Mouse (Mus musculus): ENCODE data around the gene Clic3. TPM values are rescaled to one million over a fixed set of nuclear protein-coding genes. Genes with fewer than 3 reads are reported as not detected.
A peak's percentile ranks its signal among the peaks of the same experiment; 100 is the strongest.

The Clic3 gene
- total RNA-seq, 2 experiments from 2014 or later = 0.47 to 0.73 TPM

- DNase-seq (ENCODE audit: extremely low spot score in 1 of 2, low spot score in 1 of 2) = no peak
Observed at GRCm38 (mm10) chr2:25436286-25436820, 20.3 kb upstream of the Clic3 start.

GRCm38 (mm10) chr2:25441067-25441466 is 15.6 kb upstream of the Clic3 start:
- DNase-seq (ENCODE audit: extremely low spot score in 1 of 2, low spot score in 1 of 2) = no peak

- no peak for DNase-seq (ENCODE audit: extremely low spot score in 1 of 2, low spot score in 1 of 2)
Observed at GRCm38 (mm10) chr2:25442682-25443081, 14.0 kb upstream of the Clic3 start.

GRCm38 (mm10) chr2:25450853-25451647 is 5.6 kb upstream of the Clic3 start:
- DNase-seq (ENCODE audit: extremely low spot score in 1 of 2, low spot score in 1 of 2) = no peak

- DNase-seq (ENCODE audit: extremely low spot score in 1 of 2, low spot score in 1 of 2) = no peak
Observed at GRCm38 (mm10) chr2:25452951-25453350, 3.7 kb upstream of the Clic3 start.

GRCm38 (mm10) chr2:25457022-25457896 is 621 bp downstream of the Clic3 start:
- no peak for DNase-seq (ENCODE audit: extremely low spot score in 1 of 2, low spot score in 1 of 2)

- DNase-seq (ENCODE audit: extremely low spot score in 1 of 2, low spot score in 1 of 2) = no peak
Observed at GRCm38 (mm10) chr2:25458911-25459310, 2.3 kb downstream of the Clic3 start.

- DNase-seq (ENCODE audit: extremely low spot score in 1 of 2, low spot score in 1 of 2) = no peak
Observed at GRCm38 (mm10) chr2:25460135-25460534, 3.5 kb downstream of the Clic3 start.

- DNase-seq (ENCODE audit: extremely low spot score in 1 of 2, low spot score in 1 of 2) = peak; percentile 75 to 84
Observed at GRCm38 (mm10) chr2:25460551-25461309, 4.1 kb downstream of the Clic3 start, which contains the start of gene Paxx. TSS of gene Paxx (minus strand) at chr2:25461094.

GRCm38 (mm10) chr2:25461407-25461806 is 4.8 kb downstream of the Clic3 start:
- DNase-seq (ENCODE audit: extremely low spot score in 1 of 2, low spot score in 1 of 2) = no peak

- no peak for DNase-seq (ENCODE audit: extremely low spot score in 1 of 2, low spot score in 1 of 2)
Observed at GRCm38 (mm10) chr2:25463630-25464029, 7.0 kb downstream of the Clic3 start.

- no peak for DNase-seq (ENCODE audit: extremely low spot score in 1 of 2, low spot score in 1 of 2)
Observed at GRCm38 (mm10) chr2:25465256-25465655, 8.6 kb downstream of the Clic3 start.

GRCm38 (mm10) chr2:25465816-25466635 is 9.4 kb downstream of the Clic3 start:
- no peak for DNase-seq (ENCODE audit: extremely low spot score in 1 of 2, low spot score in 1 of 2)

GRCm38 (mm10) chr2:25467606-25468303 is 11.1 kb downstream of the Clic3 start:
- DNase-seq (ENCODE audit: extremely low spot score in 1 of 2, low spot score in 1 of 2) = no peak

- DNase-seq (ENCODE audit: extremely low spot score in 1 of 2, low spot score in 1 of 2) = peak in 1 of 2 experiments; percentile 41
Observed at GRCm38 (mm10) chr2:25468962-25469915, 12.6 kb downstream of the Clic3 start.

- no peak for DNase-seq (ENCODE audit: extremely low spot score in 1 of 2, low spot score in 1 of 2)
Observed at GRCm38 (mm10) chr2:25469969-25470368, 13.3 kb downstream of the Clic3 start, which contains the start of gene Ptgds. TSS of gene Ptgds (minus strand) at chr2:25470046.

- DNase-seq (ENCODE audit: extremely low spot score in 1 of 2, low spot score in 1 of 2) = no peak
Observed at GRCm38 (mm10) chr2:25472550-25472949, 15.9 kb downstream of the Clic3 start.

- no peak for DNase-seq (ENCODE audit: extremely low spot score in 1 of 2, low spot score in 1 of 2)
Observed at GRCm38 (mm10) chr2:25477541-25477940, 20.9 kb downstream of the Clic3 start.

Data from layer of hippocampus, postnatal 25 days (tissue).